Mouse (Mus musculus) monocyte, adult 59 days (primary cell): Measurements from ENCODE around the gene Hsp90aa1. TPM values are rescaled to one million over a fixed set of nuclear protein-coding genes. Genes with fewer than 3 reads are reported as not detected.

ENCODE experiments used
- total RNA-seq, 2 experiments: library from RNA; stranded (reverse); gene quantifications; one replicate each; pipeline ENCODE4 v1.2.4; 2023

Gene Hsp90aa1
- total RNA-seq = 100 to 1,000 TPM; 275 to 298 TPM

DNA sequence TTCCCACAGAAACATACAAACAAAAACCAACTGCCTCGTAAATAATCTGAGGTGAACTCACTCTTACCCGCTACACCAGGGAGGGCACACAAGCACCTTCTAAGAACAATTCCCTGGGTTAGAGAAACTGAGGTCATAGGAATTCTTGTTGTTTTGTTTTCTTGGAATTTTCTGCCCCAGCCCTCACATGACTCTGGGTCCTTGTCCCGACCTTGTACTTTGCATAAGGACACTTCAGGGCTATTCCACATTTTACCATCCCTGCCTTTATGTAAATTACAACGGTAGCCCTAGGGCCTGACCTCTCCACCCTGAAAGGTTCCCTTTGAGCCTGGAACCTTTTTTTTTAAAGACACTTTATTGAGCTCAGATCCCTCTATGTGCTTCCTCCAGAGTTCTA, at the start of gene Hsp90aa1:
Gene Hsp90aa1, minus strand, starts transcription at position 173 of the 400 bp plus-strand sequence.

DNA sequence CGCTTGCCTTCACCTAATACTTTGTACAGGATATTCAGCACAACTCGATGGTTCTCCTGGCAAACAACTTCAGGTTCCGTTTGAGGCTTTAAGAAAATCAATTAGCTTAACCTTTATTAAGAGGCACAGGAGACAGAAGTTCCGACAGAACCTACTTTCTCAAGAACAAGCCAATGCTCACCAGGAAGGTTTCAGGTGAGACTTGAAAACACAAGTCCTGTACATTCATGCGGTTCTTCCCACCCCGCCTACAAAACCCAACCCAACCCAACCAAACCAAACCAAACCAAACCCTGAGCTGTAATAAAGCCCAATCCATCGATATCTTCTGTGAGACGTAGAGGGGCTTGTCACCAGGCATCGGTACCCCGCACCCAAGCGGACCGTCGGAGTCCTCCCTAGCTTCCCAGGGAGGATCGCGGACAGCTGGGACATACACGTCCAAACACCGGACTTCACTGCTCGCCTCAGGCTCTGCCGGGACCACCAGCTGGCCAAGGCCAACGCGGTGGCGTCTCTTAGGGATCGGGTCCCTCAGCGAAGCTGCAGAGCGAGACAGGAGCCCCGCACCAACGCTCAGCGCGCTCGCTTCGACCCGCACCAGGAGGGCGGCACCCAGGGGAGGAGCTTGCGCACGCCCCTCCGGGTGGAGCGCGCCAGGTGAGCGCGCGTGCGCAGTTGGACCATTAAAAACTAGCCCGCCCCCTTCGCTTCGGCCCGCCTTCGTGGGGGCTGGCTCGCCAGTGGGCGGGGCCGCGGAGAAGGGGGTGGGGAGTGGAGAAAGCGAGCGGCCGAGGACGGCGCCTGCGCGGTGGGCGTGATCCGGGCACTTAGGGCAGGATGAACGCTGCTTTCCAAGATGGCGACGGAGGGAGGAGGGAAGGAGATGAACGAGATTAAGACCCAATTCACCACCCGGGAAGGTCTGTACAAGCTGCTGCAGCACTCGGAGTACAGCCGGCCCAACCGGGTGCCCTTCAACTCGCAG, 34.9 kb upstream of the Hsp90aa1 start, which contains the start of gene Wdr20:
Gene Wdr20, plus strand, starts transcription at position 775 of the 988 bp plus-strand sequence.

DNA sequence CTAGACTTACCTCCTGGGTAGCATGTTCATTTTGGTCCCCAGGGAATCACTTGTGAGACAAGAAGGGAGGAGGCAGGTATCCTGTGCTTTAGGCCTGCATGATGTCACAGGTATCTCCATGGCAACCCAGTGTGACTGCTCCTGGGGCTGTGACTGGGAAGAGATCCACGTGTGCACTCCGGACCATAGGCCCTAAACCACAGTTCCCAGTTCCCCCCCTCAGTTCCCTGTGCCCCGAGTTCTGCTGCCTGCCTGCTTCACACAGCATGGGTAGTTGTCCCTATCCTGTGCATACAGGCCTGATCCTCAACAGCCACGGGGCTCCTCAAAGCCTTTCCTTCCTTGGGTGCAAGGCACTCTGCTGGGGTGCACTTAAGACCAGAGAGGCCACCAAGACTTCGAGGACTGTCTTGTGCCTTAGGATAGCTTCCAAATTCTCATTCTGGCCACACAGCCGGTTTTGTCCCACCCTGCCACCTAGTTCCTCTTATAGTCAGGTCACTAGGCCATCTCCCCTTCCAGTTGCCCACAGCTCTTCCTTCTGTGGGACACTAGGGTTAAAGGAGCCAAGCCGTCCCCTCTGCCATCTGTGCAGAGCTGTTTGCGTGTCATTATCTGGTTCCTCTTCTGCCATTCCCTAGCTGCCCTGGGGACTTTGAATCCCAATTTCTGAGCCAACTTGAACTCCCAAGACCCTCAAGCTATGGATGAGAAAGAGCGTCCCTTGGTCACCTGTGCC, 19.8 kb downstream of the Hsp90aa1 start, which contains the start of gene 1700001K19Rik:
Gene 1700001K19Rik, minus strand, starts transcription at position 59 of the 739 bp plus-strand sequence.

Other genes with a start within 250 kb of the Hsp90aa1 start
- 100 to 1,000 TPM; 165 to 192 TPM for gene Dync1h1, start 101.3 kb downstream of the Hsp90aa1 start, total RNA-seq
- gene 1700001K19Rik, start 20.1 kb downstream of the Hsp90aa1 start, total RNA-seq = not detected
- gene Wdr20, start 35.2 kb upstream of the Hsp90aa1 start, total RNA-seq = 10 to 100 TPM; 37.8 to 55.3 TPM
- gene Mok, start 138.2 kb upstream of the Hsp90aa1 start, total RNA-seq = under 1 TPM; 0.67 to 0.97 TPM
- 10 to 100 TPM; 12.9 to 16.3 TPM for gene Zfp839, start 147.5 kb upstream of the Hsp90aa1 start, total RNA-seq
- 10 to 100 TPM; 21.3 to 28.6 TPM for gene Cinp, start 186.4 kb upstream of the Hsp90aa1 start, total RNA-seq
- gene Tecpr2, start 186.5 kb upstream of the Hsp90aa1 start, total RNA-seq = 10 to 100 TPM; 11.9 to 13.1 TPM